Mouse (Mus musculus) megakaryocyte, embryonic 14.5 days (primary cell): ENCODE measurements at regions not wholly inside any gene's neighbourhood (a gene's known extent, or its start where the extent isn't known, plus 50 kb on each side); places are given as distances from the start of the nearest gene placed in this dataset.

ENCODE experiments used
- H3K27me3 ChIP-seq: replicated peaks from 2 replicates; pipeline ENCODE3; 2012; ENCODE audit warnings: inconsistent platforms
- H3K36me3 ChIP-seq: replicated peaks from 2 replicates; pipeline ENCODE3; 2012; ENCODE audit warnings: low read length, inconsistent platforms, mixed read lengths
- H3K4me1 ChIP-seq: 2 replicates; pipeline ENCODE4 v1.6.1; 2012; ENCODE audit warnings: inconsistent platforms
- H3K4me3 ChIP-seq: replicated peaks from 2 replicates; pipeline ENCODE3; 2012; ENCODE audit warnings: moderate library complexity, mild to moderate bottlenecking, inconsistent platforms
- H3K9me3 ChIP-seq: 2 replicates; pipeline ENCODE4 v1.6.1; 2012; ENCODE audit warnings: inconsistent platforms
- FLI1 ChIP-seq: IDR thresholded peaks from 2 replicates; pipeline ENCODE4 v1.6.1; 2012; ENCODE audit warnings: low read length, inconsistent platforms, mixed read lengths
- GATA1 ChIP-seq: IDR thresholded peaks from 3 replicates; pipeline ENCODE4 v1.6.1; 2012; ENCODE audit warnings: mixed read lengths, low read length, inconsistent platforms, borderline replicate concordance

DNA sequence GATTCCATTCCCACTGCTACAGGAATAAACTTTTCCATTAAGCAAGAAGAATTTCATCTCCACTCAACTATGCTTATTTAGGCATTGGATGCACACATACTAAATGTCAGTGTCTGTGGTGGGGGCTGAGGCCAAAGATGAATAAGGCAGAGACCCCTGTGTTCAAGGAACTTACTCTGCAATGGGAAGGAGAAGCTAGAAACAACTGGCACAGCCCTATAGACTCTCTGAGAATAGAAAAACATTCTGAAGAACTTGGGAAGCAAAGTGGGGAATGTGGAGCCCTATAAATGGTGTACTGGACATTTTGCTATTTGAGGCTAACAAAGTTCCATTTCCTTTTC is 296.1 kb downstream of the Nuak1 start:
- TF ChIP-seq GATA1 (no peak), FLI1 (no peak)
- Histone ChIP-seq H3K27me3 (no peaks in the 10 kb centered on the region), H3K4me3 (no peak overlapping the region), H3K9me3 (peaks cover 14% of the 10 kb centered on the region), H3K36me3 (no peaks in the 10 kb centered on the region), H3K4me1 (0 out of 2 replicates have a peak, but pooled peaks cover 5% of the 10 kb centered on the region)

DNA sequence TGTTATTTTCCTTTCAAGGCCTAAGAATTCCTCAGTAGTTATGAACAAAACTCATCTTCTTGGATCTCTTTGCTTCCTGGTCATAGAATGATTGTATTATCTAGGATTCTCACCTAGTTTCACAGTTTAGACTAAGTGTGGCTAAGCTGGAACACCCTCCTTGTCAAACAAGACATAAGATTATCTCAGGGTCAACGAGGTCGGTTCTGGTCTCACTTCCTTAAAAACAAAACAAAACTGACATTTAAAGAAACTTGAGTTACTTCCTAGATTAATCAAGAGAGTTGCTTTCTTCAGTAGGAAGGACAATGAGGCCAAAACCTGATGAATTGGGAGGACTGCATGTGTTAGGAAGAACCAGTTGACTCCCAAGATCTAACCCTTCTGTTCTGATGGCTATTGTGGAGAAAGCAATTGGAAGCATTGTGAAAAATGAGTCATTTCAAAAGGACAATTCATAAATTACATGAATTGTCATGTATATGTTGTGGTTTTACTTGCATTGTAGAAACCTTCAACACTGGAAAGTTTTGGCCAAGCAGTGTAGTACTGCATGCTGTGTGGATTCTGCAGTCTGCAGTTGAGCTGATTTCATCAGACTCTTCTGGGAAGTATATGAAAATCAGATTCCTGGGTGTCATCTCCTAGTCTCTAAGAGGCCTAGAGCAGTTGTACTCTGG is 293.0 kb downstream of the Nuak1 start:
- no peaks in the 10 kb centered on the region for H3K36me3 ChIP-seq

DNA sequence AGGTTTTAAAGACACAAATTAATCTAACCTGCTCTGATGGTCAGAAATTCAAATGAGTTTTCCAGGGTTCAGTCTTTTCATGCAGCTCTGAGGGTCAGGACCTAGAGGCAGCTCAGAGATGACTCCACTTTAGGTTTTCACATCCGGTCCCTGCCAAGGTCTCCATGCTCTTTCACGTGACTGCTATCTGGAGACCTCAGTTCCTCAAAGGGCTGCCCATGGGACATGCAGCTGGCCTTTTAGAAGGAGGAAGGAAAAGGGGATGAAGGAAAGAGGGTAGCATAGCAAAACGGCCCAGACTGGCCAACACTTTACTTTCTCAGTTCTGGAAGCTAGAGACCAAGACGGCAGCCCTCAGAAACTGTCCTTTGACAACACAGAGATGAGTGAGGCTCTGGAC is 276.6 kb downstream of the Nuak1 start:
- Histone ChIP-seq H3K9me3 (no peaks in the 10 kb centered on the region), H3K36me3 (no peaks in the 10 kb centered on the region), H3K4me1 (no peaks in the 10 kb centered on the region; the same call in 1 of the 2 replicates), H3K4me3 (no peak overlapping the region), H3K27me3 (peaks cover 5% of the 10 kb centered on the region)
- TF ChIP-seq FLI1 (no peak), GATA1 (no peak)

More for the DNA sequence above, 293.0 kb downstream of the Nuak1 start:
- H3K27me3 ChIP-seq = no peaks in the 10 kb centered on the region
- H3K4me3 ChIP-seq = no peak overlapping the region
- 0 out of 2 replicates have a peak, but pooled peaks cover 5% of the 10 kb centered on the region for H3K4me1 ChIP-seq
- no peak for TF ChIP-seq FLI1
- TF ChIP-seq GATA1 = no peak
- peaks cover 14% of the 10 kb centered on the region for H3K9me3 ChIP-seq

DNA sequence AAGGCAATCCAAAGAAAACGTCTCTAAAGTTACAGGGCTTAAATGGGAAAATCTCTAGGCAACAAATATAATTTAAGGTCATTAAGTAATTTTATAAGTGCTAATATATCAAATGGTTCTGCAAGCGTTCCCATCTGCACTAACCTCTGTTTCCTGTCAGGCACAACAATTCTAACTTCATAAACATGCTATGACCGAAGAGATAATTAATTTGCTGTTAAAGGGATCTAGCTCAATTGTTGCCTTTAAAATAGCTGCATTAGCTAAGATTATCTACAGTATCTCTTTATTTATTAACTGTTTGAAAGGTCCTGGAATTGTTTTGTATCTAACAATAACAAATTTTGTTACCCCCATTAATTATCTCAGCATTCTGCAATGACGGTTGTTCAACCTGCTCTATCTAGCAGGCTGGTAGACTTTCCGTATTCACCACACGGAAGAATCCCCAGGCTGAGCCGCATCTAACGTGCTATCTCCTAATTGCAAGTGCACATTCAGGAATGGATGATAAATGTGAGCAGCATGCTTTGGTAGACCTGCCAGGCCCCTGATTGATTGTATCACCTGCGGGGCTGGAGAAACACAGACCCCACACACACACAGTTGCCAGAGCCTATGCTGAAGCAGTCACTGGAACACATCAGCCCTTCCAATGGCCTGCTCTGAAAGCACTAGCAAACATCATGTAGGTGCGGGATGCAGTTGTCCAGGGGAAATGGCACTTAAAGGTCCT is 274.4 kb downstream of the Nuak1 start:
- Histone ChIP-seq H3K4me3 (no peak overlapping the region), H3K4me1 (no peaks in the 10 kb centered on the region; the same call in 1 of the 2 replicates), H3K36me3 (no peaks in the 10 kb centered on the region), H3K27me3 (peaks cover 5% of the 10 kb centered on the region), H3K9me3 (no peaks in the 10 kb centered on the region)
- TF ChIP-seq GATA1 = no peak
- no peak for TF ChIP-seq FLI1

DNA sequence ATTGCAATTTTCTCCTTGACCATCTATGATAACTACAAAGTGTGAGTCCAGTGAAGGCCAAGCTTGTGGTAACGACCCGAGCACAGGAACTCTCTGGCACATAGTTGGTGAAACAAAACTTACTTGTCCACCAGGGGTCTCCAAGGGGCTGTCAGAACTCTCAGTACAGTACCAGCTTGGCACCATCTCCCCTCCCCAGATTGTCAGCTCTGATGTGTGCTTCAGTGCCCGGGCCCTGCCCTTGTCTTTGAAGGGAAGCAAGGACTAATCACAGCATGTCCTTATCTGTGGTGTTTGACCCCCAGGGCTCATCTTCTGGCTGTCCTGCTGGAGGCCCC is 273.9 kb downstream of the Nuak1 start:
- Histone ChIP-seq H3K9me3 (no peaks in the 10 kb centered on the region), H3K4me3 (no peak overlapping the region), H3K27me3 (peaks cover 5% of the 10 kb centered on the region), H3K36me3 (no peaks in the 10 kb centered on the region), H3K4me1 (no peaks in the 10 kb centered on the region; the same call in 1 of the 2 replicates)
- TF ChIP-seq GATA1 (no peak), FLI1 (no peak)

DNA sequence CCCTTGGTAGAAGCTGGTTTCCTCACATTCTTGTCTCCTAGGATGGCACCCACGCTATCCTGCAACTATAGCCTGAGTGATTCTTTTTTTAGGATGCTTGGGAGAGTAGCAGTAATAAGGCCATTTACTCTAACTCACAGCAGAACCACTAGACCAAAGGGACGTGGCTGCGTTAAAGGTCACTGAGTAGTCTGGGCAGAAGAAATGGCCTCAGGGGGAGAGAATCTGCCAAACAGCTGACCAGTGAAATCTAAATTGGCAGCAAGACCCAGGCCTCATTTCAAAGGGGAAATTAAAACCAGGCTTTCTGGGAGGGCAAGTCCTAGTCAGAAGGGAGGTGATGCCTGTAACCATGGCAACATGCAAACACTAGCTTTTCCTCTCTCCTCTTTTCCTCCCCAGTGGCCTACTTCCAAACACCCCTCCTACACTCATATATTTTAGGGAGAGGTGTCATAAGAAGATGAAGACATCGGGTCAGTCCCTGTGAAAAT is 267.5 kb downstream of the Nuak1 start:
- Histone ChIP-seq H3K9me3 (no peaks in the 10 kb centered on the region), H3K4me3 (no peak overlapping the region), H3K27me3 (no peaks in the 10 kb centered on the region), H3K4me1 (no peaks in the 10 kb centered on the region), H3K36me3 (no peaks in the 10 kb centered on the region)
- no peak for TF ChIP-seq GATA1
- no peak for TF ChIP-seq FLI1

DNA sequence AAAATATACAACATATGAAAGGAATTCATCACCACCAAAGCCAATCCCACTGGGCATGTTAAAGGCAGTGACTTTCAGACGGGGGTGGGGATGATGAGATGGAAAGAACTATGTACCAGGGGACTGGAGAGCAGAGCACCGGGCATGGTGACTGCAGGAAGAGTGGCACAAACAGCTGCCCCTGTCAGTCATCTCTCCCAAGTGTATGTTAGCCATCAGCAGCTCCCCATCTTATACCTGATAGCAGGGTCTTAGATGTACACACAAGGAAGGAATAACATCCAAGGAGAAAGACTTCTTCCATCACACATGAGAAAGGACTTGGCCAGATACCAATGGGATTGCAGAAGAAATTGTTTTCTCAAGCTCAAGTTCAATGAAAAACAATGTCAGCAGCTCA is 257.2 kb downstream of the Nuak1 start:
- TF ChIP-seq FLI1 (no peak), GATA1 (no peak)
- Histone ChIP-seq H3K4me3 (no peak overlapping the region), H3K9me3 (no peaks in the 10 kb centered on the region), H3K36me3 (no peaks in the 10 kb centered on the region), H3K27me3 (no peaks in the 10 kb centered on the region), H3K4me1 (no peaks in the 10 kb centered on the region)

DNA sequence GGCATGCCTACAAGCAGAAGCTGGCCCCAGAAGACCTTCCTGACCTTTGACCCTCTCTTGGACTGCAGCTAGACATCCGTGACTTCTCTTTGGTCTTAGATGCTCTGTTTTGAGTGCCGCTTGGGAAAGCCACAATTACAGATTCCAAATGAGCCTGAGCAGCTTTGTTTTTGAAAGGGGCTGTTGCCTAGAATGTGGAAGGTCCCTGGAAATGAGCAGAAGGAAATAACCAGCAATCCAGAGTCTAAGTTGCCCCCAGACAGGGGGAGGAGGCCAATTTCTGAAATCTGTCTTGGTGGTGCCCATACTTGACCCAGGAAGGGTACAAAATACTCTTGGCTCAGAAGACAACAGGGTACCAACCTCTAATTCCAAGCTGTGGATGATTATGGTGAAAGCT is 253.9 kb downstream of the Nuak1 start:
- Histone ChIP-seq H3K4me3 (no peak overlapping the region), H3K9me3 (peaks cover 8% of the 10 kb centered on the region; the same call in 1 of the 2 replicates), H3K27me3 (no peaks in the 10 kb centered on the region), H3K36me3 (no peaks in the 10 kb centered on the region), H3K4me1 (no peaks in the 10 kb centered on the region)
- TF ChIP-seq GATA1 (no peak), FLI1 (no peak)

DNA sequence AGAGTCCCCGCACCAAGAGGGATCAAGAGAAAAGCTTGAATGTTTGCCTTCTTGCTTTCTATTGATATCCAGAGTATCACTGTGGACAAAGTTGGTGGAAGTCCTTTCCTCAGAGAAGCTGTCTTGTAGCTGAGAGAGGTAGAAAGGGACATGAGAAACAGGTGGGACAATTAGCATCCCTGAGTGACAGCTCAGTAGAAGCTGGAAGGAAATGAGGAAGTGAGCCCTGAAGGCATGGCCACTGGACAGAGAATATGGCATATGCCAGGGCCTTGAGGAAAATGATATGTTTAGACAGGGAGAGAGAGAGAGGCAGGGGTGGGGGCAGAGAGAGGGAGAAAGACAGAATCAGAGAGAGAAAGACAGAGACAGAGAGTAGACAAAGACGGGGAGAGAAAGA is 241.4 kb downstream of the Nuak1 start:
- no peaks in the 10 kb centered on the region for H3K4me1 ChIP-seq
- H3K27me3 ChIP-seq = peaks cover 2% of the 10 kb centered on the region
- no peak overlapping the region for H3K4me3 ChIP-seq
- no peak for TF ChIP-seq GATA1
- no peak for TF ChIP-seq FLI1
- H3K9me3 ChIP-seq = peaks cover 14% of the 10 kb centered on the region
- H3K36me3 ChIP-seq = no peaks in the 10 kb centered on the region

DNA sequence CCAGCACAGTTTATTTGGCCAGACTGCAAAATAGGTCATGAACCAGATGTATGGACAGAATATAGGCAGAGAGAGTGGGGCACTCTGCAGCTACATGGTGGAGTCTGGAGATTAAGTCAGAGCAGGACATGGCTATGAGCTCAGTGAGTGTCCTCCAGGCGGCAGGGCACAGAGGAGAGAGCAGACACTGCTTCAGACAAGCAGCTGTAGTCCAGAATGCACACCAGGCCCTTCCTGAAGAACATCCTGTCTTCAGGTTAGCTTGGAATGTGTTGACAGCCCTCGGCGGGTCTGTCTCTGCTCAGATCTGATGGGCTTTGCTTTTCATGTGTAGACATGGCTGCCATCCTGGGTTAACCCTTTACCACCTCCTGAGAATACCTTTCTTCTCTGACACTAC is 238.6 kb downstream of the Nuak1 start:
- TF ChIP-seq FLI1 (no peak), GATA1 (no peak)
- peaks cover 11% of the 10 kb centered on the region for H3K9me3 ChIP-seq
- peaks cover 2% of the 10 kb centered on the region for H3K27me3 ChIP-seq

DNA sequence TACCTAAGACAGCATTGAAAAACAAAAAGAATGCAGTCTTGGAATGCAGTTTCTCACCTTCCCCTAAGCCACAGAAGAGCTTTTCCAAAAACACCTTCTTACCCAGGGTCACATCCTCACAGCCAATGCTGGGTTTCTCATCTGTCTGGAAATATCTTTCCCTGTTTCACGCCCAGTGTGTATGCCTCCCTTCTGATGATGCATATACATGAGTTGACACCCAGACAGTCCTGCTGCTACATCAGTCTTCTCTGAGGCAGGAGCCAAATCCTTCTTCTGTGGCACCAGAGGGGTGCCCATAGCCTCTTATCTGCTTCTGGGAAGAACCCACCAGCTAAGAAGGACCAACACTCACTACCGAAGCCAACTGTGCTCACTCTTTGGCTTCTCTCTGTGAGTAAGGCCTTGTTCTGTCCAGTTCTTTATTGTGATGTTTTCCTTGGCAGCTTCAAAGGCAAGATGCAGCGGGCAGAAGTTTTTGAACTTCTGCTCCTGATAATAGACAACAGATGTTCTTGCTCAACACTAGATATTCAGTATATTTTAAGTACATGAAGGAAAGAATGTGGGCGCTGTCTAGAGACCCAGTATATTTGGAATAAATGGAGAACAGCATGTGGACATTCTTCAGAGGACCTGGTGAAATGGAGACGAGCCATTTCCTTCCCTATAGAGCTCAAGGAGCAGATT is 228.2 kb downstream of the Nuak1 start:
- no peaks in the 10 kb centered on the region for H3K4me1 ChIP-seq
- H3K4me3 ChIP-seq = no peak overlapping the region
- no peaks in the 10 kb centered on the region for H3K27me3 ChIP-seq
- no peaks in the 10 kb centered on the region for H3K36me3 ChIP-seq
- TF ChIP-seq FLI1 = no peak
- no peak for TF ChIP-seq GATA1
- H3K9me3 ChIP-seq = peaks cover 11% of the 10 kb centered on the region

More for the DNA sequence above, 238.6 kb downstream of the Nuak1 start:
- Histone ChIP-seq H3K4me1 (no peaks in the 10 kb centered on the region), H3K36me3 (no peaks in the 10 kb centered on the region), H3K4me3 (no peak overlapping the region)
